Mouse (Mus musculus) spleen, adult 18-20 months (tissue): ENCODE data around the gene Prpf31.
"Not testable (repeated sequence)": the region's sequence is repeated elsewhere in the genome, so short reads cannot be mapped to it uniquely, and the experiment has no call there.

Experiments
- DNase-seq, 2 experiments: peaks; one replicate each; pipeline ENCODE4 v3.0.0; 2022; ENCODE audit warnings: mixed read lengths in 2 of 2

The Prpf31 gene

GRCm38 (mm10) chr7:3629543-3630477 is at the start of gene Prpf31, which contains the start of gene Tfpt:
Gene Prpf31, plus strand, starts transcription at chr7:3629985.
Gene Tfpt, minus strand, starts transcription at chr7:3629929.
- peak; percentile 84 to 87 for DNase-seq

- no peak for DNase-seq
Observed at GRCm38 (mm10) chr7:3580029-3580428, 49.8 kb upstream of the Prpf31 start.

GRCm38 (mm10) chr7:3585763-3586162 is 44.0 kb upstream of the Prpf31 start:
- DNase-seq, result no peak

GRCm38 (mm10) chr7:3586255-3586654 is 43.5 kb upstream of the Prpf31 start:
- DNase-seq, result no peak

- DNase-seq, result no peak
Observed at GRCm38 (mm10) chr7:3587292-3587691, 42.5 kb upstream of the Prpf31 start.

DNA sequence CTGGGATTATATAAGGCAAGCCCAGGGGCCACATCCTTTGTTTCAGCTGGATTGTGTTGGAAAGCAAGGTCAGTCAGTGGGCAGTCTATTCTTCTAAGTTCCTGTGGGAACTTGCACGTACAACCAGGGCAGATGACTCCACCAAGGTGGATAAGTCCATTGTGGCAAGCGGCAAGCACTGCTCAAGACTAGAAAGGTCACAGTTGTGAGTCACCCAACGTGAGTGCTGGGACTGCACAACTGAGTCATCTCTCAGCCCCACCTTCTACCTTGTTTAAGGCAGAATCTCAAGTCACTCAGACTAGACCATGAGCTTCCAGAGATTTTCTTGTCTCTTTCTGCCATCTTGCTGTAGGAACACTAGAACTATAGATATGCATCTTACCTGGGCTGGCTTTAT is 39.2 kb upstream of the Prpf31 start:
- no peak for DNase-seq

- DNase-seq, result no peak
Observed at GRCm38 (mm10) chr7:3591534-3591933, 38.3 kb upstream of the Prpf31 start.

DNA sequence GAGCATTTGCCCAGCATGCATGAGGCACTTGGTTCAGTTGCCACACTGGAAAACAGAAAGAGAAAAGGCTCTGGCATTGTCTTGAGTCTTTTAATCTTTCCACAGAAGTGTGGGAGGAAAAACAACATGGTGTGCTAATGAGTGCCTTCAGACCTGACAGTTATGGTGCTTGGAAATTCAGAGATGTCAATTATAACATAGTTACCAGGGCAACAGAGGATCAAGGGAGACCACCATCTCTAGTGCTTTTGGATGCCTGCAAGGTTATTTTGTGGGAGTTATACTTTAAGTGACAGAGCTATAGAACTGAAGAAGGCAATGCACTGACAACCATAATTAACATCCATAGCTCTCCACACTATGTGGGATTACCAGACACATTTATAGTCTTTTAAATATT is 35.9 kb upstream of the Prpf31 start:
- DNase-seq, result no peak

- peak in 1 of 2 experiments; percentile 7 for DNase-seq
Observed at GRCm38 (mm10) chr7:3594686-3595085, 35.1 kb upstream of the Prpf31 start.

- peak in 1 of 2 experiments; percentile 30 for DNase-seq
Observed at GRCm38 (mm10) chr7:3595146-3595545, 34.6 kb upstream of the Prpf31 start.

DNA sequence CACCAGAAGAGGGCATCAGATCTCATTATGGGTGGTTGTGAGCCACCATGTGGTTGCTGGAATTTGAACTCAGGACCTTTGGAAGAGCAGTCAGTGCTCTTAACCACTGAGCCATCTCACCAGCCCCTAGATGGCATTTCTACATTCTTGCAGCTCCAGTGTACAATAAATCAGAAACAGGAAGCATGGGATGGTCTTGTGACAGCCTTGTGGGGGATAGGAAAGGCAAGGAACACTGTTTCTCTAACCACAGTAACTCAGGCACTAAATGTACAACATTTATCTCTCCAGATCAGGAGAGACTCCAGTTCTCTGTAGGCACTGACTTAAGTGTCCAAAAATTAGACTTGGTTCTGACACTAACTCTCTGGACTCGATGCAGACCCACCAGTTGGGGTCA is 32.0 kb upstream of the Prpf31 start:
- DNase-seq, result not testable (repeated sequence)

GRCm38 (mm10) chr7:3601119-3601518 is 28.7 kb upstream of the Prpf31 start:
- DNase-seq, result peak in 1 of 2 experiments; percentile 56

- DNase-seq, result peak in 1 of 2 experiments; percentile 9
Observed at GRCm38 (mm10) chr7:3606798-3607197, 23.0 kb upstream of the Prpf31 start.

- no peak for DNase-seq
Observed at GRCm38 (mm10) chr7:3607391-3607790, 22.4 kb upstream of the Prpf31 start.

DNA sequence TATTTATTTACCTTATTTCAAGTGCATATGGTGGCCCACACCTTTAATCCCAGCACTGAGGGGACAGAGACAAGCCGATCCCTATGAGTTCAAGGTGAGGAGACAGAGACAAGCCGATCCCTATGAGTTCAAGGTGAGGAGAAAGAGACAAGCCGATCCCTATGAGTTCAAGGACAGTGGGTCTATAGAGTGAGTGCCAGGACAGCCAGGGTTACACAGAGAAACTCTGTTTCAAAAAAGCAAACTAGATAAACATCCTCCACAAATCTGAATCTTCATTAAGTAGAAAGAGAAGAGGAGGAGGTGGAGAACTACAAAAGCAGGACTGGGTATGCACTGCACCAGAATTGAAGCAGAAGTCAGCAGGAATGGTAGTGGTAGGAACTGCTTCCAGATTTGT is 21.1 kb upstream of the Prpf31 start:
- DNase-seq, result no peak

GRCm38 (mm10) chr7:3609082-3609481 is 20.7 kb upstream of the Prpf31 start:
- no peak for DNase-seq

DNA sequence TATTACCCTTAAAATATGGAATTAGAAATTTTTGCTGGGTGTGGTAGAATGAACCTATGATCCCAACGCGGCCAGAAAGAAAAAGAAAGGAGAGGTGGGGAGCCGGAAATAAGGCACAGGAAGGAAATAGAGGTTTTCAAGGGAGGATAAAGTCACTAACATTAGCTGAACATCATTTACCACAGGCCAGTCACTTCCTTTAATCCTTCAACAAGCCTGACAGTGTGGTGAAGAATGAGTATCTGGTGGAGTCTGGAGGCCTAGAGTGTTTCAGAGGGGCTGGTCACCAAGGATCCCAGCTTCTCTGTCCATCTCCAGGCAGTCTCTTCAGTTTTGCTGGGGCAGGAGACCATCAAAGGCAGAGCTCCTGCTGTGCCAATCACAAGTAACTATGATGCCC is 19.3 kb upstream of the Prpf31 start:
- no peak for DNase-seq

GRCm38 (mm10) chr7:3611006-3611405 is 18.8 kb upstream of the Prpf31 start:
- no peak for DNase-seq

GRCm38 (mm10) chr7:3614021-3614420 is 15.8 kb upstream of the Prpf31 start:
- DNase-seq, result no peak

DNA sequence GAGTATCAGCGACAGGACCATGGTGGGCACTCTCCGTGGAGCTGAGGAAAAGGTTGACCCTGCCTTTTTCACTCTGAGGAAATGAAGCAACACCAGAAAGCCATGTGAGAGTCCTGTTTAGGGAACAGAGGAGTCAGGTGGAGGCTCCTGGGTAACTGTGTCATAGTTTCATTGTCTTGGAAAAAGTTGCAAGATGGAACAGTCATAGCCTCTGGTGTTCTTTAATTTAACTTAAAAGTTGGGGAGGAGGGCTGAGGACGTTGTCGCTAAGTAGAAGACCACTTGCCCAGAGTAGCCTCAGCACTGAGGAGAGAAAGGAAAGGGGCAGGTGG is 13.8 kb upstream of the Prpf31 start, which contains the start of gene Oscar:
Gene Oscar, minus strand, starts transcription at position 101 of the 332 bp plus-strand sequence.
- DNase-seq, result no peak

- peak in 1 of 2 experiments; percentile 28 for DNase-seq
Observed at GRCm38 (mm10) chr7:3616389-3617241, 13.2 kb upstream of the Prpf31 start.

- peak; percentile 77 to 82 for DNase-seq
Observed at GRCm38 (mm10) chr7:3617242-3617995, 12.4 kb upstream of the Prpf31 start, which contains the start of gene Ndufa3. Gene Ndufa3, plus strand, starts transcription at chr7:3617373.

- no peak for DNase-seq
Observed at GRCm38 (mm10) chr7:3629030-3629429, 755 bp upstream of the Prpf31 start.
